Mouse (Mus musculus) liver, postnatal 0 days (tissue): ENCODE results near the gene Styk1.
A peak's percentile ranks its signal among the peaks of the same experiment; 100 is the strongest.

ENCODE experiments used
- CTCF ChIP-seq: sonication (generic); IDR thresholded peaks from 2 replicates; pipeline ENCODE4 v1.5.1; 2016; ENCODE audit warnings: antibody characterized with exemption, low read depth
- EP300 ChIP-seq: IDR thresholded peaks from 2 replicates; pipeline ENCODE4 v1.6.1; 2016; ENCODE audit warnings: antibody characterized with exemption, low read depth, mild to moderate bottlenecking

DNA sequence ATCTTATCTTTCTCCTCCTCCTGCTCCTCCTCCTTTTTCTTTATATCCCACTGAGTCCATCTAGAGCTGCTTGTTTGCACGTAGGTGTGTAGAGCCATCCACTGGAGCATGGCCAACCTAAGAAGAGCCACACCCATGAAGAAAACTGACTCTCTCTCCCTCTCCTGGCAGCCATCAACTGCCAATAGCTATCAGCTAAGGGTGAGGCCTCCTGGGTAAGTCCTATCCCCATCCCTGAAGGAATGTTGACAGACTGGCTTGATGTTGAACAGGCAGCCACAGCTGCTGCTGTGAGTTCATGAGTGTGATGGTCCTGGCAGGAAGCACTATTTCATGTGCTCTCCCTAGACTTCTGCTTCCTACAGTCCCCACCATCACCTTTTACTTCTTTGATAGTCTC is 43.3 kb upstream of the Styk1 start:
- TF ChIP-seq EP300: no peak
- TF ChIP-seq CTCF: 0 out of 2 replicates have a peak, but pooled peaks have one; percentile 15
